Mouse (Mus musculus): ENCODE results near the gene Lpcat4.
"Not testable (repeated sequence)": the region's sequence is repeated elsewhere in the genome, so short reads cannot be mapped to it uniquely, and the experiment has no call there.

DNA sequence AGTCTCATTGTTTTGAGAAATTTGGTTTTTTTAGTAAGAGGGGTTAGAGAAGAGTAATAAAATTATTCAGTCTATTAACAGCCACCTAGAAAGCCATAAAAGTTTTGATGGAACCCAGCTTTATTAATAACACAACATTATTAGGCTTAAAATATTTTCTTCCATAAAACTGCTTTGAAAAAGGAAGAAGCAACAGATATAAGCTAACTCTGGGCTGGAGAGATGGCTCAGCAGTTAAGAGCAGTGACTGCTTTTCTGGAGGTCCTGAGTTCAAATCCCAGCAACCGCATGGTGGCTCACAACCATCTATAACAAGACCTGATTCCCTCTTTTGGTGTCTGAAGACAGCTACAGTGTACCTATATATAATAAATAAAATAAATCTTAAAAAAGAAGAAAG is 46.8 kb downstream of the Lpcat4 start:
- not testable (repeated sequence) for TF ChIP-seq GATA1 (IDR thresholded peaks at IDR 0.05; ENCODE audit: borderline replicate concordance, low read length); FLI1 (IDR thresholded peaks at IDR 0.05; ENCODE audit: low read length)
